Mouse (Mus musculus): ENCODE results near the gene Mpzl3.

Mpzl3 gene

DNA sequence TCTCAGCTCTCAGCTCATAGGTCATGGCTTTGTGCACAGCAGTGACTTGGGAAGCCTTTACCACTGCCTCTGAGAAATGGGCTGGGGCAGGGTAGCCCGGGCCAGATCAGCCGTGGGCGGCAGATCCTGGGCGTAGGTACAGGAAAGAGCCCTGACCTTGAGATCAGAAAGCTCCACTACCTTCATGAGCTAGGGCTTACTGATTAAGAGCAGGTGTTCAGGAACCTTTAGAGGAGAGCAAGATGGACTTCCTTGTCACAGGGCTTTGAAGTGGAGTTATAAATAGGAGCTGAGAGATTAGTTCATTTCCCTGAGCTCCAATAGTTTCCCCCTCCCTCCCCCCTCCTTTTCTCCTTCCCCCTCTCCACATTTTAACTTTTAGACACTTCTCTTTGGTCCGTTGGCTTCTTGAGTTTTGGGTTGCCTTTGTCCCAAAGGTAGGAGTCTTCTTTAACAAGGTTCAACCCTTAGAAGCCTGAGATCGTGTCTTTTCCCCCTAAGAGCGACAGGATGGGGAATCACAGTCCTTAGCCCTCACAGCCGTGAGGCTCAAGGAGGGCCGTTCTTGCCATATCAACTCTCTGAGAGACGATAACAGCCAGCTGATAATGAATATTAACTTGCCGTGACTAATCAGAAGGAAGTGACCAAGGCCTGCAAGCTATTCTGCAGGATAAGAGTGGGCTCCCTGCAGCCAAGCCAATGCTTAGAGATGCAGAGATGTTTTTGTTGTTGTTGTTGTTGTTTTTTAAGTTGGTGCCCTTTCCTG, 48.4 kb downstream of the Mpzl3 start:
- no peak for DNase-seq (ENCODE audit: low read depth)

DNA sequence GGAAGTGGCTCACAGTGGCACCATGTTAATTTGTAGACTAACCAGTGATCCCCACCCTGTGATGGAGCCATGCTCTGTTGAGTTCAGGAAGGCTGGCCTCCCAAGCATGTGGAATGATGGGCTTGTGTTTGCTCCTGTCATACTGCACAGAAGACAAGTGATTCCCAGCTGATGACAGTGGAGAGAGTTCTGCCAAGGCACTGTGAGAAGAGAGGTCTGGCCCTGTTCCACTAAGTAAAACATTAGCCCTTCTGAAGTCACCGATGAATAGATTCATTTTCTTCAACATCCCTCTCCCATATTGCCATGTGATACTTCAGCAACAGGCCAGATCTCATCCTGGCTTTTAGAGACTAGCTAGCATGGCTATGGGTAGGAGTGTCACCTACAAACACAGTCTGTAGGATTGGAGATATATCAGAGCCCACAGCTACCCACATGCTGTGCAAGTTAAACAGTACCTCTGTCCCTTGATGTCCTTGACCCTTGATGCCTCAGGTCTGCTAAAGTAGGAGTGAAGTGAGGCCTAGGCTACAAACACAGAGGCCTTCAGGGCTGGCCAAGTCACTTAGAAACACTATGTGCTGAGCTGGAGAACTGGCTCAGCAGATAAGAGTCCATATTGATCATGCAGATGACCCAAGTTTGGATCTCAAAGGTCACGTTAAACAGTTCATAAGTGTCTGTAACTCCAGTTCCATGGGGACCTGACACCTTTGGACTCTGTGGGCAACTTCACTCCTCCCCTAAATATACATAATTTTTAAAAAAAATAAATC, 50.8 kb downstream of the Mpzl3 start:
- no peak for DNase-seq (ENCODE audit: low read depth)

GRCm38 (mm10) chr9:45115706-45116105, 60.7 kb downstream of the Mpzl3 start:
- DNase-seq (ENCODE audit: low read depth), result no peak

DNA sequence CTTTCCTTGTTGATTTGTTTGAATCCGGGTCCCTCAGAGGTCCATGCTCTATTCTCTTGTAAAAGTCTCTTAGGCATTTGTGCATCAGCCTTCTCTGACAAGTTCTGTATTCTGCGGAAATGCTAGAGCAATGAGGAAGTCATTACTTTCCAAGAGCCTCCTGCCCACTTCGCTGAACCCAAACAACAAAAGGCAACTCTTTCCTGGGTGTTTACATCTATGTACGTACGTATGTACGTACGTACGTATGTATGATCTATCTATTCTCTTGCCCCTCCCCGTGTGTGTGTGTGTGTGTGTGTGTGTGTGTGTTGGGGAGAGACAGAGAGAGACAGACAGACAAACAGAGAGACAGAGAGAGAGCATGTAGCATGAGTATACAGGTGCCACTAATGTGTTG, 61.8 kb downstream of the Mpzl3 start:
- DNase-seq (ENCODE audit: low read depth), result no peak

- no peak for DNase-seq (ENCODE audit: low read depth)
Measured at GRCm38 (mm10) chr9:45117741-45118431, 62.9 kb downstream of the Mpzl3 start, which contains the start of gene Scn2b. Gene Scn2b, plus strand, starts transcription at chr9:45117782.

DNA sequence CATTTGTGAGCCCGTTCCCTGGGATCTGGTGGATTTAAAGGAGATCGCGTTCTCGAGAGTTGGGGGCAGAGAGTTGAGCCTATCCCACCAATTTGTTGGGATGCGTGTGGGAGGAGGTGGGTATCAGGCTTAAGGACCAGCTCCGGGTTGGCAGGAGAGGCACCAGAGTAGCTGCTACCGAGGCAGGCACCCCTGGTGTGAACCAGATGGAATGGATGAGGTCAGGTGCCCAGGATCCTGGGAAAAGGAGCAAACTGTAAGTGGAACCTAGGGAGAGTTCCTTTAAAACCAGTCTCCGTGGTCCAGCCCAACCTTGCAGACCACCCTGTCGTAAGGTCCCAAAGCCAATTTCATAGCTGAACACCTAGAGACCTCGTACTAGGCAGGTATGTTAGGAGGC, 63.6 kb downstream of the Mpzl3 start:
- no peak for DNase-seq (ENCODE audit: low read depth)

DNA sequence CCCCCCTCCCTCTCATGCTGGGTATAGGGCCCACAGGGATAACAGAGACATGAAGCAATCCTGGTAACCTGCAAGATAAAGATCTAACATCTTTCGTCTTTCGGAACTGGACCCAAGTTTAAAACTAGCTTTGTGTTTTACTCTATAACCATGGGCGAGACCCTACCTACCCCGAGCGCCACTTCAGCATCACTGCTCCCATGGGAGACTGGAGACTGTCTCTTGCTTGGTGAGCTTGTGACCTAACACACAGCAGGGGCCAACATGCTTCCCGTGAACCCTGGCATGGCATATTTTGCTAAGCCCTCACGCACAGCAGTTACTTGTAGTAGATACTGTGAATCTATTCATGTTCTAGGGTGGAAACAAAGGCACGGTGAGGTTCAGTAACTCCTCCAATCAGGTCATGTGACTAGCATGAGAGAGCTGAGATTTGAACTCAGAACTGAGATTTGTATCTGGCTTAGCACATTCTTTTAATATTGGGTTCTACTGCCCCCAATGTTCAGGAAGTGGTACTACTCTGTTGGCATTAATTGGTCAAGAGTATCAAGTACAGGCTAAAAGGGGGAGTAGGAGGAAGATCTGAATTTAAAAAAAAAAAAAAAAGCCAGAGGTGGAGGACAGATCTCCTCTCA, 64.4 kb downstream of the Mpzl3 start:
- no peak for DNase-seq (ENCODE audit: low read depth)

- DNase-seq (ENCODE audit: low read depth), result no peak
Measured at GRCm38 (mm10) chr9:45119954-45120530, 65.1 kb downstream of the Mpzl3 start.

DNA sequence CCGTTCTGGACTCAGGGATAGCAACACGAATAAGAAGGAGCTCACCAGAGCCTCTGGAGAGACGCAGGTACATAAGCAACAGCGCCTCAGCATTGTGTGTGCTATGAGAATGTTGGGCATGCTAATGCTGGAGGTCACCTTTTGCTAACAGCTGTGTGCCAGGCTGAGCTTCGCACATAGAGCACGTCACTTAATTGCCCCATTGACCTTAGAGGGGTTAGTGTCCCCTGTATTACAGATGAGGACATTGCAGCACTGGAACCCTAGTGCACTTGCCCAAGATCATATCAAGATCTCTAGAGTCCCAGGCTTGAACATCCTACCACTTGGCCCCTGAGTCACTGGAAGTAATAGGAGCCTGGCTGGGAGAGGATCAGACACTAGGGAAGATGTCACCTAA, 65.6 kb downstream of the Mpzl3 start:
- no peak for DNase-seq (ENCODE audit: low read depth)

DNA sequence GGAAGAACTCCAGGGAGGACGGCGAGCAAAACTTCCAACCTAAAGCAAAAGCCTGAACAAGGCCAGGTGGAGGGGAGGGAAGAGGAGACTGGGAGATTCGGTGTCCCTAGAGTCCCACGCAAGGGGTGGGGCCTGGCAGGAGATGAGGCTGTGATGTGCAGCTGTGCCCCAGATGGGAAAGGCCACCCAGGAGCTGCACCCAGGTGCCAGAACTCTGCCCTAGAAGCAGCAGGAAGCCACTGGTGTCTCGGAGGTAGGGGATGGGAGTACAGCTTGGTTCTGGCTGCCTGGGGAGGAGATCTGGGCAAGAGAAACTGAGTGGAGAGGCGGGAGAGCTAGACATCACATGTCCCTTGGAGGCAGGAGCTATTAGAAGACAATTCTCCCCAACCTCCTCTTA, 66.0 kb downstream of the Mpzl3 start:
- DNase-seq (ENCODE audit: low read depth), result no peak

DNA sequence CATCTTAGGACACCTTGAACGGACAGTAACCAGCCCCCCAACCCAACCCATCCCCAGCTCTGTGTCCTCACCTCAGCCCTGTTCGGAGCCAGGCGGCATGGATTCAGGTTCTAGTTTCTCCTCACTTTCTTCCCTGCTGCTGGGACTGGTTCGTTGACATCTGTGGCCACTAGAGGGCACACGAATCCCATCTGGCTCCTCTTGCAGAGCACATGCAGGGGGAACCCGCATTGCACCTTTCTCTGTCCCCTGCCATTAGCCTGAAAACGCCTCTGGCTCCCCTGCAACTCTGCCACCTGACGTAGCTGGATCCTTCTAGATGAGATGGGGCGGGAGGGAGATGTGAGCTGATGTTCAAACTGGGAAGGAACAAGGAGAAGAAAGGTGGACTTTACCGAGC, 66.8 kb downstream of the Mpzl3 start:
- DNase-seq (ENCODE audit: low read depth), result peak; percentile 70

GRCm38 (mm10) chr9:45122209-45122761, 67.3 kb downstream of the Mpzl3 start:
- peak; percentile 4 for DNase-seq (ENCODE audit: low read depth)

GRCm38 (mm10) chr9:45125211-45125610, 70.2 kb downstream of the Mpzl3 start:
- no peak for DNase-seq (ENCODE audit: low read depth)

DNA sequence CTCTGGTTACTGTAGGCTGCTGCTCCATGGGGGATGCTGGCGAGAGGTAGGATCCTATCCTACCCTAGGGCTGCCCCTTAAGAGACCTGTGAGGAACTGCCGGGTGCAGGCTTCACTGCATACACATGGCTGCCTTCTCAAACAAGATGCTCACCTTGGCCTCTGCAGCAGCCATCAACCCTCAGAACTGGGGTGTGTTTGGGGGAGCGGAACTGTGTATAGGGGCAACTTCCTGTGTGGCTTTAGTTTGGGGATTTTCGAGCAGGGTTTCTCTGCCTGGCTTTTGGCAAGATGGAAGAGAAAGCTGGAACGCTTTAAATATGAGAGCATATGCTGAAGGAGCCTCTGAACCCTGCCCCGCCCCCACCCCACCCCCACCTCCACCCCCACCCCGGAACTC, 72.0 kb downstream of the Mpzl3 start:
- no peak for DNase-seq (ENCODE audit: low read depth)
